Mouse (Mus musculus): ENCODE data around the gene Vmn1r155.
"Not testable (repeated sequence)": the region's sequence is repeated elsewhere in the genome, so short reads cannot be mapped to it uniquely, and the experiment has no call there.

DNA sequence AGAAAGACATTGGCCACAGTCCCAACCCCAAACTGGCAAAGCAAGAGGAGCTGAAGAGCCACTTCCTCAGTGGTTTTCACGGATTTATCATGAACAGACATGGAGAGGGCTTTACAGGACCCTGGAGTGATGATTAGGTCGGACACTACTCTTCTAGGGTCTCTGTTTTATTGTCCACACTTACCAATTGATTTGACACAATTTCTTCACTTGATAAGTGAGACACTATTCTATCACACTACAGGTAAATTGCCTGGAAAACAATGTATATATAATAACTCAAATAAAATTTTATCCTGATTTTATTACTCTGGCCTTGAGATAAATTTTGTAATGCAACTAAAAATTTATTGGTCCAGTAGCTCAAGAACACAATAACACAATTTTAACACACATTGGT lies 34.4 kb downstream of the Vmn1r155 start, which contains the start of gene Gm8693:
- TF ChIP-seq CTCF (IDR thresholded peaks at IDR 0.05; ENCODE audit: borderline replicate concordance, extremely low read depth, insufficient read depth, insufficient read length); POLR2A (IDR thresholded peaks at IDR 0.05; ENCODE audit: borderline replicate concordance, extremely low read depth, insufficient read depth, insufficient read length, poor library complexity, severe bottlenecking): not testable (repeated sequence)

Data from brain, embryonic 14.5 days (tissue).